ENCODE assay signal across 7 mouse cellular contexts in genomic region chr11:12025756-12026593, GRCm38 (mm10). TPM values are rescaled to one million over a fixed set of nuclear protein-coding genes. Genes with fewer than 3 reads are reported as not detected.
DNase-seq lines count a peak whose midpoint lies in the region; ATAC-seq lines count a peak whose summit lies in the region.

No protein-coding gene starts in this region.

- H3K4me2 ChIP-seq in embryonic facial prominence, embryonic 13.5 days: peak overlapping the region; percentile 61

- peak; percentile 92 for DNase-seq in brain, adult 2 months (ENCODE audit: low read depth, low spot score)
- peak; percentile 36 to 50 for DNase-seq in heart, adult 9 months (ENCODE audit: low spot score in 2 of 2)
- DNase-seq in kidney, adult 8-10 months: peak; percentile 46 to 74
- peak; percentile 87 for DNase-seq in limb, embryonic 10.5 days (ENCODE audit: low spot score)
- peak; percentile 75 for DNase-seq in midbrain, embryonic 10.5 days (ENCODE audit: low spot score)
- peak; percentile 3 for DNase-seq in splenic B cell, adult 2 months (ENCODE audit: low read depth, low spot score)

- H3K27me3 ChIP-seq in embryonic facial prominence, embryonic 13.5 days: peaks cover 98% of the 10 kb centered on the region
- peaks cover 99% of the 10 kb centered on the region for H3K27me3 ChIP-seq in limb, embryonic 10.5 days (ENCODE audit: low read depth, poor library complexity, severe bottlenecking)
- H3K27me3 ChIP-seq in midbrain, embryonic 10.5 days (ENCODE audit: low read depth, poor library complexity, severe bottlenecking): peaks cover 100% of the 10 kb centered on the region
- no peaks in the 10 kb centered on the region for H3K27me3 ChIP-seq in splenic B cell, adult 2 months (ENCODE audit: control insufficient read depth, insufficient read depth, low read length, poor library complexity, severe bottlenecking)

- peak; percentile 85 for ATAC-seq in embryonic facial prominence, embryonic 13.5 days (ENCODE audit: insufficient number of reproducible peaks, insufficient read depth, low FRiP score, low TSS enrichment, low read depth)

- H3K9me3 ChIP-seq in embryonic facial prominence, embryonic 13.5 days: peaks cover 66% of the 10 kb centered on the region
- peaks cover 24% of the 10 kb centered on the region for H3K9me3 ChIP-seq in limb, embryonic 10.5 days (replicated peaks)
- peaks cover 49% of the 10 kb centered on the region for H3K9me3 ChIP-seq in midbrain, embryonic 10.5 days (replicated peaks)

- H3K27ac ChIP-seq in embryonic facial prominence, embryonic 13.5 days: no peak overlapping the region
- no peak overlapping the region for H3K27ac ChIP-seq in limb, embryonic 10.5 days
- no peak overlapping the region for H3K27ac ChIP-seq in midbrain, embryonic 10.5 days (replicated peaks)

- peaks cover 90% of the 10 kb centered on the region for H3K36me3 ChIP-seq in embryonic facial prominence, embryonic 13.5 days
- peaks cover 100% of the 10 kb centered on the region for H3K36me3 ChIP-seq in limb, embryonic 10.5 days
- H3K36me3 ChIP-seq in midbrain, embryonic 10.5 days: peaks cover 97% of the 10 kb centered on the region
- H3K36me3 ChIP-seq in splenic B cell, adult 2 months (ENCODE audit: control insufficient read depth, insufficient read depth, low read length, poor library complexity, severe bottlenecking): no peaks in the 10 kb centered on the region

- H3K9ac ChIP-seq in embryonic facial prominence, embryonic 13.5 days: no peak overlapping the region

- peak overlapping the region; percentile 35 for H3K4me3 ChIP-seq in embryonic facial prominence, embryonic 13.5 days
- peak overlapping the region; percentile 30 for H3K4me3 ChIP-seq in limb, embryonic 10.5 days
- H3K4me3 ChIP-seq in midbrain, embryonic 10.5 days: peak overlapping the region; percentile 44

- 60% methylated on average over 108 of the region's 108 CpGs for WGBS in embryonic facial prominence, embryonic 13.5 days
- 66% methylated on average over 108 of the region's 108 CpGs for WGBS in limb, embryonic 10.5 days
- WGBS in midbrain, embryonic 10.5 days: 72% methylated on average over 108 of the region's 108 CpGs

- peaks cover 8% of the 10 kb centered on the region; the same call in 1 of the 2 replicates for H3K4me1 ChIP-seq in embryonic facial prominence, embryonic 13.5 days
- no peaks in the 10 kb centered on the region for H3K4me1 ChIP-seq in limb, embryonic 10.5 days
- peaks cover 9% of the 10 kb centered on the region for H3K4me1 ChIP-seq in midbrain, embryonic 10.5 days

RNA-seq across cellular contexts. Expression of gene Grb10, which starts 12.5 kb away (rescaled TPM):
- polyA plus RNA-seq in embryonic facial prominence, embryonic 13.5 days (2015; fragmentation: Nextera tagmentation; extraction: Ambion mirVana): 444 and 498 TPM in 2 replicates
- polyA plus RNA-seq in limb, embryonic 10.5 days (2016; fragmentation: Nextera tagmentation; extraction: Ambion mirVana): 474 and 593 TPM in 2 replicates
- 441 and 449 TPM in 2 replicates for polyA plus RNA-seq in midbrain, embryonic 10.5 days (2016; fragmentation: Nextera tagmentation; extraction: Ambion mirVana)

Comparison
In these comparisons a context has a peak if more than half of its experiments do, and no peak if none do; other contexts are left out.
1. DNase-seq: peak in every context shown above with its lines; median percentile 92 in brain, adult 2 months; 87 in limb, embryonic 10.5 days; 75 in midbrain, embryonic 10.5 days; 60 in kidney, adult 8-10 months; 43 in heart, adult 9 months; 3 in splenic B cell, adult 2 months.